Mouse (Mus musculus): ENCODE data around the gene Pyy.

The Pyy gene

DNA sequence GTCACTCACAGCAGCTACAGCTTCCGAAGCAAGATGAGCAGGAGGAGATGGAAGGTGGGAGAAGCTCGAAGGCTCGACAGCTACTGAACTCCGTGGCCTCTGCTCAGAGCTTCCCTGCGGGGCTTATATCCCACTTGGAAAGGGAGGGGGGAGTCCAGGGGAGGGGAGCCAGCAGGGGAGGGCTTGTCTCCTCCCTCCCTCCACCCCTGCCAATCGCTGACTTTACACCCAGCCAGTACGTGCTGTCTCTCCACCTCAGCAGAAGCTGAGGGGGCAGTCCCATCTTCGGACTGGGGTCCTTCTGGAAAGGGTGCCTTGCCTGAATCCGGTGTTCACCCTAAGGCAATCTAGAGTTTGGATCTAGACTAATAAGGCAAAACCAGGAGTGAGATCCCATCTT is at the start of gene Pyy:
Gene Pyy (minus strand): TSS at position 101 of the 400 bp plus-strand sequence.
- DNase-seq (ENCODE audit: low read depth, low spot score), result no peak

DNA sequence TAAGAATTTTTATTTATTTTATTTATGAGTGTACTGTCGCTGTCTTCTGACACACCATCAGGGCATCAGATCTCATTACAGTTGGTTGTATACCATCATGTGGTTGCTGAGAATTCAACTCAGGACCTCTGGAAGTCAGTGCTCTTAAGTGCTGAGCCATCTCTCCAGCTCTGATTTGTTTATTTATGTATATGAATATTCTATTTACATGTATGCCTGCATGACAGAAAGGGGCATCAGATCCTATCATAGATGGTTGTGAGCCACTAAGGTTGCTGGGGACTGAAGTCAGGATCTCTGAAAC is 49.1 kb upstream of the Pyy start:
- DNase-seq (ENCODE audit: low read depth, low spot score), result no peak

DNA sequence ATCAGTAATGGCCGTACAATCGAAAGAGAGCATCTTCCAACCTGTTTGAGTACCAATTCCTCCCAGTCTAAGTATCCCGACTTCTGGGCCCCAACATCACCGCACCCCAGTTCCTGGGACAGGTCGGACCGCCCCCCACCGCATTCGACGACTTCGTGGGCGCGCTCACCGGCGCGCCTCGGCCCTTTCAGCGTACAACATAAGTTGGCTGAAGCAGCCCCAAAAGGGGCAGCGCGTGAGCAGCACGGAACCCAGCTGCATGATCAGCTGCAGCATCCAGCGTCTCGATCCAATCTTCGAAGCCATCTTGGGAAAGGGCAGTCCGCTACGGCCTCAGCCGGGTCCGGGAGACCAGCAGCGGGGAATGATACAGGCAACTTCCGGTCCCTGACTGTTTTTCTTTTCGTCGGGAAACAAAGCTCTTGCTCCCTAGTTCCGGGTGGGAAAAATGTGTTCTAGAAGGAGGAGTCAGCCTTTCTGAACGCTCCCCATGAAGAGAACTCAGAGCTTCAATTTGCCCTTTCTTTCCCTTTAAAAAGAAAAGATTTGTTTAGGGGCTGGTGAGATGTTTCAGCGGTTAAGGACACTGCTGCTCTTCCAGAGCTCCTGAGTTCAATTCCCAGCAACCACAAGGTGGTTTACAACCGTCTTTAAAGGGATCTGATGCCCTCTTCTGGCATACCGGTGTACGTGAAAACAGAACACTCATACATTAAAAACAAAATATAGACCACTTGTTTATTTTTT is 48.6 kb upstream of the Pyy start, which contains the start of gene Tmem101:
Gene Tmem101 (minus strand): TSS at position 366 of the 747 bp plus-strand sequence.
- peak; percentile 86 for DNase-seq (ENCODE audit: low read depth, low spot score)

DNA sequence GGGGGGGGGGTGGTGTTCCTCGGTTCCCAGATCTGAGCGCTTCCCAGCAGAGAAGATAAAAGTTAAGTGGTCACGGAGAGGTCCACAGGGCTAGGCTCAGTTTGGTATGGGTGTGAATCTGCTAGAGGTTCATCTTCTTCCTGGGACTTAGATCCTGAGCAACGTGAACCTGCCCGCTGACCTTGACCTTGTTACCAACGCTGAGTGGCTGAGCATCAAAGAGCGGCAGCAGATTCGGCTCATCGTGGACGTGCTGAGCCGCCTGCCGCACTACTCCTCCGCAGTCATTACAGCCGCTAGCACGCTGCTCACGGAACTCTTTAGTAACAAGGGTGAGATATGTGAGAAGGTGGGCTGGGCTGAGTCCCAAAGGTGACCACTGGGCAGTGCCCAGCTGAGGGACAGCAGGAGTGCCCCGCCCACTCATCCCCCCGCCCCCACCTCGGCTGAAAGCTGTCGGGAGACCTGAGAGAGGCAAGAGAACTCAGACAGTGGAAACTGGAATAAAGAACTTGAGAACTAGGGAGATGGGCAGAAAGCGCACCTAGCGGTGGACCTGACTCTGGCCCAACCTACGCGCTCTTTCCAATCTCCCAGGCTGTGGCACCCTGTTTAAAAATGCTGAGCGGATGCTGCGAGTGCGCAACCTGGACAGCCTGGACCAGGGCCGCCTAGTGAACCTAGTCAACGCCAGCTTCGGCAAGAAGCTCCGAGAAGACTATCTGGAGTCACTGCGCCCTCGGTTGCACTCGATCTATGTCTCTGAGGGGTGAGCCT is 39.8 kb upstream of the Pyy start:
- no peak for DNase-seq (ENCODE audit: low read depth, low spot score)

DNA sequence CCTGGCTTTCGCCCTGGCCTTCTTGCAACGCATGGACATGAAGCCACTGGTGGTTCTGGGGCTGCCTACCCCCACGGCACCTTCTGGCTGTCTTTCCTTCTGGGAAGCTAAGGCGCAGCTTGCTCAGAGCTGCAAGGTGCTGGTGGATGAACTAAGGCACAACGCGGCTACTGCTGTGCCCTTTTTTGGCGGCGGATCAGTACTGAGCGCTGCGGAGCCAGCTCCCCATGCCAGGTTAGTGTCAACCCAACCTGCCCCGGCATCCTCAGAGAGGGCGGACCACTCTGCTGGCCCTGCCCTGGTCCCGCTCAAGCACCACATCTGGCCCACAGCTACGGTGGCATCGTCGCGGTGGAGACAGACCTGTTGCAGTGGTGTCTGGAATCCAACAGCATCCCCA is 38.9 kb upstream of the Pyy start:
- DNase-seq (ENCODE audit: low read depth, low spot score), result no peak

DNA sequence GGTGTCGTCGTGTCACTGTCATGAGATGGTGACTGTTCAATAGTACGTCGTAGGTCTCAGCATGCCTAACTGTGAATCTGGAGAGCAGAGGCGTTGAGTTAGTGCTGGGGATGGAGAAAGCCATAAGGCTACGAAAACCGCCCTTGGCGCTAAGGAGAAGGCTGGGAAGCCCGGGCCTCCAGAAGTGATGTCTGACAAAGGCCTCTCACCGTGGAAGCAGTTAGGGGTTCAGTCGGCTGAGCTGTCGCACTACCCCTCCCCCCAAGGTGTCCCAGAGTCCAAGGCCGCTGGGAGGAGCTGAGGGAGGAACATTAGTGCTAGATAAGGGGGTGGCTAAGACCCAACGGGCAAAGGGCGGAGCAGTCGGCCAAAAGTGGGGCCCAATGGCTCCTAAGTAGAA is 38.4 kb upstream of the Pyy start:
- DNase-seq (ENCODE audit: low read depth, low spot score), result no peak

DNA sequence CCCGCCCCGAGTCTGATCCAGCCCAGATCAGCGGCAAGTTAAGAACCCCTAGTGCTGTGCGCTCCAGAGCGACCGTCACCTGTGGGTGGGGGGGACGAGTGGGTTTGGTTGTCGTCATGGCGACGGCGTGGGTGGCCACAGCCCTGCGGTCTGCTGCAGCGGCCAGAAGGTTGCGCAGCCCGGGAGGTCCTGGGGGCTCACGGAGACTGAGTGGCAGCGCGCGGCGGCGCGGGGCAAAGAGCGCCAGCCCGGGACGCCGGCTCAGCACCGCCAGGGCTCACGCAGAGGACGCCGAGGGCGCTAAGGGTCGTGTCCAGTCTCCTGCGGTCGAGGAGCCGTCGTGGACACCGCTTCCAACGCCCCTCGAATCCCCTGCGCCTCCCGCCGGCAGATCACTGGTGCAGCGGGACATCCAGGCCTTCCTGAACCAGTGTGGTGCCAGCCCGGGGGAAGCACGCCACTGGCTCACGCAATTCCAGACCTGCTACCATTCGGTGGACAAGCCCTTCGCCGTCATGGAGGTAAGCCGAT is 37.9 kb upstream of the Pyy start, which contains the start of gene Nags:
Gene Nags (plus strand): TSS at position 43 of the 531 bp plus-strand sequence.
- no peak for DNase-seq (ENCODE audit: low read depth, low spot score)

DNA sequence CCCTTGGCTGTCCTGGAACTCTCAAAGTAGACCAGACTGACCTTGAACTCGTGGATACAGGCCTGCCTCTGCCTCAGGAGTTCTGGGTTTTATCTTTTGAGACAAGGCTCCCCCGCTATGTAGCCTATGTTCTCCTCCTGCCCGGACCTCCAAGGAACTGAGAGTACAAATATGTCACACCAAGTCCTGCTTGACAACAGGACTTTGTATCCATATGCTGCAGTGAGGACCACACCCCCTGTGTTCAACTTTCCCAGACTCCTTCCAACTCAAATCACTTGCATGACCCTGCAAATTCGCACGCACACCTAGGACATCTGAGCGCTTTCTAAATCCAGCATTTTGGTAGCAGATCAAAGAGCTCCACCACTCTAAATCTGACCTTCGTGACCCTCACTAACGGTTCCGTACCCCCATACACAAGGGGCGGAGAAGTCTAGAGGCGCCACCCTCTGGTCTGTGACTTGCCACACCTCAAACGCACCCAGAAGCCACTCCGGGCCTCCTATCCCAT is 37.4 kb upstream of the Pyy start:
- DNase-seq (ENCODE audit: low read depth, low spot score), result no peak

DNA sequence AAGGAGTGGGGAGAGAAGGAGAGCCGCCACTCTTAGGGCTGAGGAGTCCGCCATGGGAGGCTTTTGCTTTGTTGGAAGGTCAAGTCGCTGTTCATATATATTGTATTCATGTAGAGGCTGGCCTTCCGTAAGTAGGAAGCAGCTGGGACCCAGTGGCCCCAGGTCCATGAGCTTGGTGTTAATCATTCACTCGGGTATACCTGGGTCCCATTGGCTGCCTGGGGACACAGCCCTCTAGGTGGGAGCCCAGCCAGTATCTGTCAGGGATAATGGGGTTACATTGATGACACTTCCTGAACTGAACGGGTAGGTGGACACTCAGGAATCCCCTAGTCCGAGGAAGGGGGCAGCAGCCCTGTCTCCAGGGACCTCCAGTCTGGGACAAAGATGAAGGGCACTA is 34.7 kb upstream of the Pyy start:
- DNase-seq (ENCODE audit: low read depth, low spot score), result no peak

DNA sequence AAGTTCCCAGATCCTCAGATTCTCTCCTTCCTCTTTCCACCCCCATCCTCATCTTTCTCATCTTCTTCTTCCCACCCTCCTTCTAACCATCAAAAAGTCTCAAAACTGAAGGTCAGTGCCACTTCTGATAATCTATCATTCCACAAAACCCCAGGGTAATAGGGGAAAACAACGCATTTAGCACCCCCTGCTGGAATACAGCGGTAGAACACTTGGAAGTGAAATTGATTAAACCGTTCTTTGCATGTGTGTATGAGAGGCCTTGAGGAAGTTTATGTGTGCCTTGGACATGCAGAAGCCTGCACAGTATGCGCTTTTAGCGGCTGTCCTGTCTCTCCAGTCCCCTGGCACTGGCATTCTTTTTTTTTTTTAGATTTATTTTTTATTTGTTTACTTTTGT is 32.9 kb upstream of the Pyy start:
- no peak for DNase-seq (ENCODE audit: low read depth, low spot score)

DNA sequence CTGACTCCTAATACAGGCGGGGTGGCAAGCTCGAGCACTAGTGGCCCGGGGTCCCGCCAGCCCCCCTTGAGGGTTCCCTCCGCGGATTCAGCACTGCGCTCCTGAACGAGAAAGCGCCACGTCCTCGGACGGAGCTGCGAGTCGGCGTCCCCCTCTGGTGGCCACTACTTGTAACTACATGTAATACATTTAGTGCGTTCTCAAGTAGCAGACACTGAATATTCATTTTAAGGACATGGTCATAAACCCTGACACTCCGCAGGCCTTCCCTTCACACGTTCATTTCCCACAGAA is 30.8 kb upstream of the Pyy start:
- no peak for DNase-seq (ENCODE audit: low read depth, low spot score)

DNA sequence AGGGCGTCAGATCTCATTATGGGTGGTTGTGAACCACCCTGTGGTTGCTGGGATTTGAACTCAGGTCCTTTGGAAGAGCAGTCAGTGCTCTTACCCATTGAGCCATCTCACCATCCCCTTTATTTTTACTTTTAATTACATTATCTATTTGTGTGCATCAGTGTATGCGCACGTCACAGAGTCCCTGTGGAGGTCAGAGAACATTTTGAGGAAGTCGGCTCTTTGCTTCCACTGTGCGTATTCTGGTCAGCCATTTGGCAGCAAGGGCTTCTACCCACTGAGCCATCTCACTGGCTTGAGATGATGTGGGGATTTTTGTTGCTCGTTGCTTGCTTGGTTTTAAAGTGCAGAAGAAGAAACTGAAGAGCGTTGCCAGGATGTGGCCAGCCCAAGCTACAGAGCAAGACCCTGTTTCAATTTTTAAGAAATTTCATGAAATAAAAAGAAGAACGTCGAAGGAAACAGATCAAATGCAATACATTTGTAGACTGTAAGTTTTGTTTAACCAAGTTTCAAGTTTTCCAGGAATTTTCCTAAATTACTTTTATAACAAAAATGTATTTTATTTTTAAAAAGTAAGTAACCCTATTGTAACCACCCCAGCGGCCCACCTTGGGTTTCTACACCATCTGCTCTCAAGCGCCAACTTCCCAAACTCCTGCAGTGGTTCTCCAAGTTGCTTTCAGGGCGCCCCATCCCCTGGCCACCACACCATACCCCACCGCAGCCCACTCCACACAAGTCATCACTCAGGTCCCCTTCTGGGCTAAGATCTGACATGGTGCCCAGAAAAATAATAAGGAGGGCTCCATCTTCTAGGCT is 30.2 kb upstream of the Pyy start:
- DNase-seq (ENCODE audit: low read depth, low spot score), result no peak

DNA sequence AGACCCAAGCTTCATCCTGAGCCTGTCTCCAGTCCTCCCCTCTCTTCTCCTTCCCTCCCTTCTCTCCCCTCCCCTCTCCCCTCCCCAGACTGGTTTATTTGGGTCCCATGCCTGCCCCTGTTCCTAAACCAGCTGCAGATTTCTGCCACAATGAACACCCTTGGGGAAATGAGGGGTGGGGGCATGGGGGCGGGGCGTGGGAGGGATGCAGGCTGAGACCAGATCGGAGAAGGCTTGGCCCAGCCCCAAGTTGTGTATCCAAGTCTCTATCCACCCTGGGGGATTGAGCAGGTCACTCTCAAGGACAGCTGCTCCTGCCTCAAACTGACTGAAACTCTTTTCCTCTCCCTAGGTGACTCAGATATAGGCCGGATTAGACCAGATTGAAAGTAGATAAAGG is 26.9 kb upstream of the Pyy start:
- no peak for DNase-seq (ENCODE audit: low read depth, low spot score)

DNA sequence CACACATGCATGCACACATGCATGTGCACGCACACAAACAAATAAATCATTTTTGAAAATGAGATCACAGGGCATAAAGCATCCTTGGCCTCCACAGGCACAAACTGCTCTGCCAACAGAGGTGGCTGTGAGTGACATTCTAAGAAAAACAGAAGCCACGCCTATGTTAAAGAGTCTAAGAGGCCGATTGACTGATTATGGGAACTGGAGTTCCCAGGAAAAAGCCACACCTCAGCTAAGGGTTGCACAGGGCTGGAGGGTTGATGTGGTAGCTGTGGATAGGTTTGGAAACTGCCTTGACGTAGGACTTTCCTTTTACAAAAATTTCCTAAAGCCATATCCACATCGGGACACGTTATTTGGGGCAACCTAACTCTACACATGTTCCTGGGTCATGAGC is 9.8 kb upstream of the Pyy start:
- no peak for DNase-seq (ENCODE audit: low read depth, low spot score)

DNA sequence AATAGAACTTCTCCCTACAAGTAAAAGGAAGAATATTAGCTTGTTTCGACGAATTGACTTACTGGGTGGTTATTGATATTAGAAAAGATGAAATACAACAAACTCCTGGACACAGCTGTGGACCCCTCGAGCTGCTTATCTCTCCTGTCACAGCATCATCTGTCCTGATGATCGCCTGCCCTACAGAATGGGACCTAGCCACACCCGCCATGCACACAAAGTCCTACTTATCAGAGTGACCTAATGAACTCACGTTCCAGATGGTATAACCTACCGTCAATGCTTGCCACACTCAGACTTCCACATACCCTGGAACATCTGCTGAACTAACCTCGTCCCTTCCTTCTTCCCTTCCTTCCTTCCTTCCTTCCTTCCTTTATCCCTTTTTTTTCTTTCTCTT is 8.6 kb upstream of the Pyy start:
- DNase-seq (ENCODE audit: low read depth, low spot score), result no peak

DNA sequence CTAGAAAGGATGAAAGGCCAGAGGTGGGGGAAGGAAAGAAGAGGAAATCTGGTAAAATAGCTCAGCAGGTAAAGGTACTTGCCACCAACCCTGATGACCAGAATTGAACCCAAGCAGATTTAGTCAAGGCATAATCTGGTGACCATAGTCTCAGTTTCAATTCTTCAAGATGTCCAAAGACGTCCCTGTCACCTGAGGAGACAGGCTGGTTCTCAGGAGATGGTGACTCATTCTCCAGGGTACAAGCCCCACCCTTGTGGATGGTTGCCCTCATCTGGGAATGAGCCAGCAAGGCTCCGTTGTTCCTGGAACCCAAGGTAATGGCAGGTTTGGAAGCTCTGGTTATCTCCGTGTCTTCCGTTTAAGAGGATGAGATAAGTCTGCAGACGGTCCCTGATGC is 3.9 kb upstream of the Pyy start:
- no peak for DNase-seq (ENCODE audit: low read depth, low spot score)

DNA sequence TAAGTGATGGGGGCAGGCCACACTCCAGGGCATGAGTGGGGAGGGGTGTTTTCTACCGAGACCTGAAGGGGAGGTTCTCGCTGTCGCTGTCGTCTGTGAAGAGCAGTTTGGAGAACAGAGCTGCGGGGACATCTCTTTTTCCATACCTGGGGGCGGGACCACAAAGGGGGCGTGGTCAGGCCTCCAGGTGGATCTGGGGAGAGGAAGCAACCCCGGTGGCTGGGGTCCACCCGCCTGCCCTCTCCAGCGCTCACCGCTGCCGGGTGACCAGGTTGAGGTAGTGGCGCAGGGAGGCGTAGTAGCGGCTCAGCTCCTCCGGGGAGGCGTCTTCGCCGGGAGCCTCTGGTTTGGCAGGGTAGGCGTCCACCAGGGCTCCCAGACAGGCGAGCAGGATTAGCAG is 721 bp downstream of the Pyy start:
- DNase-seq (ENCODE audit: low read depth, low spot score), result no peak

DNA sequence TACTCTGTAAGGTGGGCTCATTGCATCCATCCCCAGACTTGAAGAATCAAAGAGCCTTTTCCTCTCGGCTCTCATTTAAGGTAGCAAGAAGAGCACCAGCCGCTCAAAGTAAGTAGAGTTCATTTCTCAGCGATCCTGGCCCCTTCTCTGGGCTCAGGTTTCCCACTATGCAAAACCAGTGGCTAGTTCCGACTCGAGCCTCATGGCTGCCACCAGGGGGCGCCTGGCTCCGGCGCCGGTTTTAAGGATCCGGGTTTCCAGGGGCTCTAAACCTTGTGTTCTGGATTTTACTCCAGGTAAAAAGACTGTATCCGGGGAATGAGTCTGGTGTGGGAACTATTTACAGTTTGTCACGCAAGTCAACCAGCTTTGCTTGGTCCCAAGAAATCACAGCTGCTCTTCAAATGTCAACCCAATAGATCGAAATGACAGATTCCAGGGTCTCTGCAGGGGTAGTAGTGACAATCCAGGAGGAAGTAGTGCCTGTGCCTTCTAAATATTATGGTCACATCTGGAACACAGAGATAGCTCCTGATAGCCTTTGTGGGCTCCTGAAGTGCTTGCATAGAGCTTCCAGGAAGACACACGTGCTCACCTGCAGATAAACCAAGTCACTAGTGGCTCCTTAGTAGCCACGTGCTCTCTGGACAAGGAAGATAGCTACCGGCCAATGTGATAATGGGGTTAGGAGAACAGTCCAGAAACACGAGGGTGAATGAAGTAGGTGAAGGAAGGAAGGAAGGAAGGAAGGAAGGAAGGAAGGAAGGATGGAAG is 5.0 kb downstream of the Pyy start:
- DNase-seq (ENCODE audit: low read depth, low spot score), result no peak

DNA sequence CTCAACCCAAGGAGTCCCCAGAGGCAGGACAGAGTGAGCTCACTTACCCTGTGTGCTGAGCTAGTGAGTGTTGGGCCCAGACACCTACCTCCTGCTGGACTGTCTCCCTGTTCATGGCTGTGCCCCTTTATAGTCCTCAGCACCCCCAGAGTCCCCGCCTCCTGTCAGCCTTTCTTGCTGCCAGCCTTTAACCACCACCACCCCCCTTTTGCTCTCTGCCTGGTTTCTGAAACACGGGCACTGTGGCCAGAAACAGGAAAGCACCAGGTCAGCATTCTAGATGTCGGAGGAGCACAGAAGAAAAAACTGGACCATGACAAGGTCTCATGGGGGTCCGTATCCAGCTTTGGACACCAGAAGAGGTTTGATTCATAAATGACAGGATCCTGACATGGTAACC is 6.4 kb downstream of the Pyy start, which contains the start of gene Ppy:
Gene Ppy (minus strand): TSS at position 101 of the 400 bp plus-strand sequence.
- no peak for DNase-seq (ENCODE audit: low read depth, low spot score)

DNA sequence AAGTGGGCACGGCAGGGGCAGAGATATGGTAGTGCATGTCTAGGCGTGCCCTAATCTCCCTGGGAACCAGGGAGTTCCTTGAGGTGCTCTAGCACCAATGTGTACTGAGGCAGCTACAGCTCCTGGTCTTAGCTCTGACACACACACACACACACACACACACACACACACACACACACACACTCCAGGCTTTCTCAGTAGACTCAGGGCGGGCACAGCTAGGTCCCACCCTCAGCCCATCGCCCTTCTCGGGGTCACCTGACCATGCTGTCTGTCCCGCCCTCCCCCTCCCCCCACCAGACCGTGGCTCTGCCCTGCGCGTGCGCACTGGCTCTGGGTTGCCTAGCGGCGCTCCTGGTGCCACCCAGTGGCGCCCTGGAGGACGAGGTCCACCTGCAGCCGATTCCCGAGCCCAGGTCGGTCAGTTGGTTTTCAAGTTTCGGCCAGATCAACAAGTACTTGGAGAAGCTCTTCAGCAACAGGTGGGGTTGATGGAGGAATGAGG is 10.7 kb downstream of the Pyy start:
- DNase-seq (ENCODE audit: low read depth, low spot score), result peak; percentile 92

DNA sequence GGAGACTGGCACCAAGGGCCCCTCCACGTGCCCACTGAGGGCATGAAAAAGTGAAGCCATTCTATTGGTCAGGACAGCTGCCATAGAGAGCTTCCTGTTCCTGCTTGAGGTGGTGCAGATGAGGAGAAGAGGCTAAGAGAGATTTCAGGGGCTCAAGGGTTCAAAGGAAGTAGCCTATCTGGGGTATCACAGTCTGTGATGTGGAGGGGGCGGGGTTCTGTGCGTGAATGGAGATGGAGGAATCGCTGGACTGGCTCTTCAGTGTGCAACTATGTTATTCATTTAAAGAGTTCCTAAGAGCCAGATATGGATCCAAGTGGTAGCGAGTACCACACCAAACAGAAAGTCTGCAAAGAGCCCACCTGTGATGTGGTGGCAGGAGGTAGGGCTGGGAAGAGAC is 11.2 kb downstream of the Pyy start:
- DNase-seq (ENCODE audit: low read depth, low spot score), result no peak

Data from WW6 (cell line).